Mouse (Mus musculus) cerebellum, adult 9-11 months (tissue): ENCODE measurements at regions not wholly inside any gene's neighbourhood (a gene's known extent, or its start where the extent isn't known, plus 50 kb on each side); places are given as distances from the start of the nearest gene placed in this dataset.
"Not testable (repeated sequence)": the region's sequence is repeated elsewhere in the genome, so short reads cannot be mapped to it uniquely, and the experiment has no call there.

Experiments used
- DNase-seq: peaks from one replicate; pipeline ENCODE4 v3.0.0; 2022

DNA sequence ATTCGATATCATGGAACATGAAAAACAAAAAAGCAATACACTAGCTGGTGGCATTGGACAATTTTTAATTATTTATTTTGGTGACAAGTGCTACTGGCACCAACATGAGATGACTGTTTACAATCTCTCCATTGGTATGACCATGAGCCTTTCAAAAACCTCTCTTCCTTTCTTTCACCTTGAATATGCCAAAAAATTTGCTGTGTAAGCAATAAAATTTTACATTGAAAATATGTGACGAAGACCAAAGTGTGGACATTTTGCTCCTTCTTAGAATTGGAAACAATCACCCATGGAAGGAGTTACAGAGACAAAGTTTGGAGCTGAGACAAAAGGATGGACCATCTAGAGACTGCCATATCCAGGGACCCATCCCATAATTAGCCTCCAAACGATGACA, 83.4 kb upstream of the Gm49339 start:
- not testable (repeated sequence) for DNase-seq

DNA sequence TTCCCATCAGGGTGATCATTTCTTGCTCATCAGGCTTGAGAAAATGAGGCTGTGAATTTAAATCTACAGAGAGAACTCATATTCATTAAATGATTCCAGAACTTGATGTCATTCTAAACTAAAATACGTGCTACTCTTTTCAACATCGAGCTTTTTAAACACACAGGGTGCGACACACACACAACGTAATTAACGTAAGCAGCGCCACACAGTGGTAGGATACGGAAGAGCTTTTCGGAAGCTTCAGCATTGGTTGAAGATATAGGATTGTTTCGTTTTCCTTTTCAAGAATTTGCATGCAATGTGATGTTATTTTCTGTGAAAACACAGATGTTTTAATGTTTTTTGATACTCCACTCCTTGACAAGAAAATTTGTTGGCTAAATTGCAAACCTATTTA, 75.3 kb upstream of the Gm49339 start:
- DNase-seq = peak; percentile 3

DNA sequence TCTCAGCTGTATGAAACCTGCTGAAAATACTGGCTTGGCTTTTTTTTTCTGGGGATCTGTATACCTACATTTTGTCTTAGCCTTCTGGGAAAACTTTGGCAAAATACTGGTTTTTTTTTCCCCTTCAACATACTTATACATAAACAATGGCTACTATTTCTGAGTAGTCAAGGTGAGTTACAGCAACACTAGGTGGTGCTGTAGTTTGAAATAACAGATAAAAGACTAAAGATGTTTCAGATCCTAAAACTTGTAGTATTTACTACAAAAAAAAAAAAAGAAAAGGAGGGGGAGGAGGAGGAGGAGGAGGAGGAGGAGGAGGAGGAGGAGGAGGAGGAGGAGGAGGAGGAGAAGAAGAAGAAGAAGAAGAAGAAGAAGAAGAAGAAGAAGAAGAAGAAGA, 67.6 kb upstream of the Gm49339 start:
- DNase-seq = no peak

DNA sequence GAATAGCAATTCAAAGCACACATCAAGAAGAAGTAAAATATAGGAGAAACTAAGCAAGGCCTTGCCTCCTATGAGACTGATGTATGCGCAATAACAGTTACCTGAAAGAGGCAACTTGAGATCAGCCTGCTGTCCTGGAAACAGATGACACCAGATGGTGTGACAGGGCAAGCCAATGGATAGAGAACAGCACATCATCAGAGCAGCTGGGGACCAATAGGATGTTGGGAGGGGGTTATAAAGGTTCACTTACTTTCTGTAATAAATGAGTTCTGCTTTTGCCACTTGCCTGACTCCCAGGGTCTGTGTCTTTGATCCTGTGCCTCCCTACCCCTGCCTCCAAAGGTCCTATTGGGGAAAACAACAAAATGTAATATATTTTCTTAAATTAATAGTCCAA, 65.9 kb upstream of the Gm49339 start:
- DNase-seq = no peak

DNA sequence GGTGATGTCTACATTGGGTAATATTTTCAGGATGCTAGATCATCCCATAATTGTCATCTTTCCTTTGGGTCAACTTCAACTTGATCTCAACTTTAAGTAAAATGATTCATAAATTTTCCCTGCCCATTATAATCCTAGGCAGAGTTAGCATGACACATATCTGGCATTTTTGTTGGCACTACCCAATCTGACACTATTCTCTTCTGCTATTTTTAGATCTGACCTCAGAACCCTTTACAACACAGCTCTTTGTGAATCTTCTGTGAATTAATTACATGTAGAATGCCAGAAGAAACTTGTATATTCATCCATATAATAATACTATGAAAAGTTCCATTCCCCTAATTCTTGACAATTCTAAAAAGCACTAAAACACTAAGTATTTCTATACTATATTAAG, 63.7 kb upstream of the Gm49339 start:
- DNase-seq = no peak

DNA sequence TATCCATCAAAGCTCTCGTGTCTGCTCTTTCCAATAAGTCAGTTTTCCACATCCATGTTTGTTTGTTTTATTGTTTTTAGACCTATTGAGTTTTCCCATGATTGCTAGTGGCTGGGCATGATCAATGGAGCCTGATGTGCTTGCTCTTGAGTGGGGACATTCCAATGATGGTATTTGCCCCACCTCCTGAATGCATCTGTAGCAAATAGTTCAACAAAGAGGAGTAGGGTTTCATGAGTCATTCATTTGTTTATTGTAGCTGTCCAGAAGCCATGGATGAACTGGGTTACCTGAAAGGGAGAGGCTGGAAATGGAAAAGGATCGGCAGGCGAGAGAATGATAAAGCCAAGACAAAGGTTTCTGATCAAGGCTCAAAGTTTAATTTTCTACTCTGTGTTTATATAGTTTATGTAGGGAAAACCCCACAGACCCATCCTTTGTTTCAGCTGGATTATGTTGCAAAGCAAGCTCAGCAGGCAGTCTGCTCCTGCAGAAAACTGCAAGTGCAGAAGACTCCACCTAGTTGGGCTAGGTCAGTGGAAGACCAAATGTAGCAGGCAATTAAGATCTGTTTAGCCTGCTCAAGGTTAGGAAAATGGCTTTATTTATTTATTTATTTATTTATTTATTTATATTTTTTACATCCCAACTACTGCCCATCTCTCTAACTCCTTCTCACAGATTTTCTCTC, 63.0 kb upstream of the Gm49339 start:
- no peak for DNase-seq

DNA sequence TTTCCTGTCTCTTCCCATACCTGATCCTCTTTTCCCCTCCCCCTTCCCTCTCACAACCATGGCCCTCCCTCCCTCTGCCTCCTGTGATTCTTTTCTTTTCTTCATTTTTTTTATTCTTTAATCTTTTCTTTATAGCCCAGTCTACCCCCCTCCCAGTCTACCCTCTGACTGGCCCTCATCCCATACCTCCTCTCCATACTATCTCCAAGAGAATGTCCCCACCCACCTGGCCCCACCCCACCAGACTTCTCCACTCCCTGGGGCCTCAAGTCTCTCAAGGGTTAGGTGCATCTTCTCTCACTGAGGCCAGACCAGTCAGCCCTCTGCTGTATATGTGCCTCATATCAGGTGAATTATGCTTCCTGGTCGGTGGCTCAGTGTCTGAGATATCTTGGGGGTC, 61.9 kb upstream of the Gm49339 start:
- no peak for DNase-seq

DNA sequence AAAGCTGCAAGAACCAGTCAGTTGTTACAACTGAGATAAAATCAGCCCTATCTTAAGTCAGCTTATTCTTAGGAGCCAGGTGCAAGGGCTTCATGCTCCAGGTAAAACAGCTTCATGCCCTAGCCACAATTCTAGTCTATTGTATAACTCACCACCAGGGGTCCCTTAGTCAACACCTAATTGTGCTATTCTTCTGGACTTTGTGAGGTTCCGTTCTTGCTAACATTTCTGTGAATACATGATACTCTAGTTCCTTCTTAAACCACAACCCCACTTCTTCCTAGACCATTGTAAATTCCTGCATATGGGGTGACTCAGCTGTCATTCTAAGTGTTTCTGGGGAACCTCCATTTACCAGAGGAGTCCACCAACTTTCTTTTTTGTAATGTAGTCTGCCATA, 57.9 kb upstream of the Gm49339 start:
- DNase-seq = no peak
